Mouse (Mus musculus): ENCODE results near the gene Rapgef3.

DNA sequence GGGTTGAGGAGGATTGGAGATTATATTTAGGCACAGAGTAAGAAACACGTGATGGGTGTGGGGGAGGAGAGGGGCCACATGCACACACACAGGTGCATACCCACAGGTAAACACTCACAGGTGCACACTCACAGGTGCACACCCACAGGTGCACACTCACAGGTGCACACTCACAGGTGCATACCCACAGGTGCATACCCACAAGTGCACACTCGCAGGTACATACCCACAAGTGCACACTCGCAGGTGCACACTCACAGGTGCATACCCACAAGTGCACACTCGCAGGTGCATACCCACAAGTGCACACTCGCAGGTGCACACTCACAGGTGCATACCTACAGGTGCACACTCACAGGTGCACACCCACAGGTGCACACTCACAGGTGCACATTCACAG is 42.6 kb upstream of the Rapgef3 start:
- TF ChIP-seq TAL1 (IDR thresholded peaks at IDR 0.05; ENCODE audit: low read length) (no peak), GATA1 (IDR thresholded peaks at IDR 0.05; ENCODE audit: low read length) (no peak)
